Mouse (Mus musculus) adrenal gland, postnatal 0 days (tissue): Measurements from ENCODE around the gene 2310057J18Rik. TPM values are rescaled to one million over a fixed set of nuclear protein-coding genes. Genes with fewer than 3 reads are reported as not detected.

Source experiments
- polyA plus RNA-seq: library from polyadenylated mRNA; unstranded; fragments of >200 nt; fragmentation: Nextera tagmentation; extraction: Ambion mirVana; gene quantifications from 2 replicates; pipeline ENCODE4 v1.2.1, GENCODE M21; 2015

Gene 2310057J18Rik
- polyA plus RNA-seq: not detected in 2 replicates

DNA sequence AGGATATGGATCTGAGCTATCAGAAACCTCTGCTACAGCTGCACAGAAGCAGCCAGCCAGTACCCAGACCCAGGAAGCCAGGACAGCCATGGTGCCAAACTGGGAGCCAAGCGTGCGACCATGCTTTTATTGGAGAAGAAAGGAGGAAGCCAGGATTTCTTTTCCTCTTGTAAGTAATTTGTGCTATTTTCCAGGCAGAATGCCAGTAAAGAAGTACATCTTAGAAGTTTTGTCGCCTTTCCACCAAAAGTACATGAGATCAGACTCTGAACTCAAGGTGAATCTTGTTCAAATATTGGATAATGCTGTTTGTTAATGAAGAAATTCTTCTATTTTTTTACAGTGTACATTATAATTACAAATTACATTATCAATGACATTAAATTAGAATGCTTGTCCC is at the start of gene 2310057J18Rik:
TSS of gene 2310057J18Rik (minus strand) at position 101 of the 400 bp plus-strand sequence.

Other genes starting within 250 kb of the 2310057J18Rik start
- gene Soga3, start 157.5 kb upstream of the 2310057J18Rik start, polyA plus RNA-seq: 15.7 and 20.9 TPM in 2 replicates
- gene Gm49353, start 212.7 kb upstream of the 2310057J18Rik start, polyA plus RNA-seq: 0.80 and 1.1 TPM in 2 replicates
- 0.81 and 2.7 TPM in 2 replicates for gene 9330159F19Rik, start 225.3 kb upstream of the 2310057J18Rik start, polyA plus RNA-seq